Mouse (Mus musculus) brown adipose tissue, adult 24 weeks (tissue): Measurements from ENCODE around the gene Dnm1l. TPM values are rescaled to one million over a fixed set of nuclear protein-coding genes. Genes with fewer than 3 reads are reported as not detected.
"Not testable (repeated sequence)": the region's sequence is repeated elsewhere in the genome, so short reads cannot be mapped to it uniquely, and the experiment has no call there.

Source experiments
- H3K27ac ChIP-seq: fragments of 200-500 bp; replicated peaks from 2 replicates; pipeline ENCODE4 v1.5.1; 2012; ENCODE audit warnings: low read depth, mild to moderate bottlenecking, low read length
- H3K4me1 ChIP-seq: fragments of 200-500 bp; 2 replicates; pipeline ENCODE4 v1.6.1; 2012; ENCODE audit warnings: low read length, mixed read lengths; ENCODE audit not compliant: control insufficient read depth, insufficient read depth, insufficient read length
- H3K4me3 ChIP-seq: fragments of 200-500 bp; 2 replicates; pipeline ENCODE4 v1.5.1; 2012; ENCODE audit warnings: low read depth, mild to moderate bottlenecking, low read length, moderate library complexity; ENCODE audit not compliant: insufficient read depth
- polyA plus RNA-seq: library from polyadenylated mRNA; stranded (reverse); fragments of >200 nt; gene quantifications from 2 replicates; pipeline ENCODE4 v1.2.4, GENCODE M21; 2012; ENCODE audit not compliant: missing spikeins, insufficient read depth, insufficient read length

Gene Dnm1l
- polyA plus RNA-seq, result 53.4 and 56.8 TPM in 2 replicates

GRCm38 (mm10) chr16:16358481-16359100 is at the start of gene Dnm1l:
Gene Dnm1l (minus strand): TSS chr16:16358959.
- peaks cover 5% of the 10 kb centered on the region; the same call in 1 of the 2 replicates for H3K4me1 ChIP-seq
- peak within 1 kb of the TSS; percentile 94 for H3K4me3 ChIP-seq
- H3K27ac ChIP-seq, result peak within 1 kb of the TSS; percentile 87

GRCm38 (mm10) chr16:16367217-16367616 is 8.5 kb upstream of the Dnm1l start:
- not testable (repeated sequence) for H3K4me3 ChIP-seq, H3K4me1 ChIP-seq, H3K27ac ChIP-seq

- not testable (repeated sequence) for H3K27ac ChIP-seq, H3K4me1 ChIP-seq
- peak overlapping the region; percentile 94 for H3K4me3 ChIP-seq
Measured at GRCm38 (mm10) chr16:16359101-16359482, 333 bp upstream of the Dnm1l start.

GRCm38 (mm10) chr16:16357908-16358307 is 851 bp downstream of the Dnm1l start:
- Histone ChIP-seq H3K4me3 (peak overlapping the region; percentile 94), H3K27ac (peak overlapping the region; percentile 87), H3K4me1 (peaks cover 5% of the 10 kb centered on the region; the same call in 1 of the 2 replicates)

GRCm38 (mm10) chr16:16346420-16346819 is 12.3 kb downstream of the Dnm1l start:
- H3K4me1 ChIP-seq, result no peaks in the 10 kb centered on the region
- no peak overlapping the region for H3K27ac ChIP-seq
- H3K4me3 ChIP-seq, result no peak overlapping the region

GRCm38 (mm10) chr16:16325775-16326336 is 32.9 kb downstream of the Dnm1l start:
- Histone ChIP-seq H3K27ac (no peak overlapping the region), H3K4me1 (no peaks in the 10 kb centered on the region), H3K4me3 (no peak overlapping the region)

- Histone ChIP-seq H3K4me3 (no peak overlapping the region), H3K27ac (no peak overlapping the region), H3K4me1 (no peaks in the 10 kb centered on the region)
Measured at GRCm38 (mm10) chr16:16311319-16311718, 47.4 kb downstream of the Dnm1l start.

- H3K27ac ChIP-seq, result no peak overlapping the region
Measured at GRCm38 (mm10) chr16:16303888-16304287, 54.9 kb downstream of the Dnm1l start.

GRCm38 (mm10) chr16:16303138-16303827 is 55.5 kb downstream of the Dnm1l start:
- Histone ChIP-seq H3K4me3 (peak overlapping the region; percentile 81), H3K4me1 (no peaks in the 10 kb centered on the region), H3K27ac (peak overlapping the region; percentile 63)

More at GRCm38 (mm10) chr16:16303888-16304287, 54.9 kb downstream of the Dnm1l start:
- Histone ChIP-seq H3K4me3 (peak overlapping the region; percentile 81), H3K4me1 (no peaks in the 10 kb centered on the region)

- peak within 1 kb of the TSS; percentile 81 for H3K4me3 ChIP-seq
- no peaks in the 10 kb centered on the region for H3K4me1 ChIP-seq
- H3K27ac ChIP-seq, result peak within 1 kb of the TSS; percentile 96
Measured at GRCm38 (mm10) chr16:16302369-16303137, 56.2 kb downstream of the Dnm1l start, which contains the start of gene Yars2. Gene Yars2 (plus strand): TSS chr16:16302965.

- Histone ChIP-seq H3K27ac (no peak overlapping the region), H3K4me3 (no peak overlapping the region), H3K4me1 (no peaks in the 10 kb centered on the region)
Measured at GRCm38 (mm10) chr16:16273752-16274151, 85.0 kb downstream of the Dnm1l start.

GRCm38 (mm10) chr16:16272978-16273377 is 85.8 kb downstream of the Dnm1l start:
- Histone ChIP-seq H3K4me3 (no peak overlapping the region), H3K4me1 (no peaks in the 10 kb centered on the region), H3K27ac (no peak overlapping the region)

GRCm38 (mm10) chr16:16262436-16262835 is 96.3 kb downstream of the Dnm1l start:
- Histone ChIP-seq H3K4me1 (no peaks in the 10 kb centered on the region), H3K4me3 (no peak overlapping the region), H3K27ac (no peak overlapping the region)
